In the genomic region with DNA sequence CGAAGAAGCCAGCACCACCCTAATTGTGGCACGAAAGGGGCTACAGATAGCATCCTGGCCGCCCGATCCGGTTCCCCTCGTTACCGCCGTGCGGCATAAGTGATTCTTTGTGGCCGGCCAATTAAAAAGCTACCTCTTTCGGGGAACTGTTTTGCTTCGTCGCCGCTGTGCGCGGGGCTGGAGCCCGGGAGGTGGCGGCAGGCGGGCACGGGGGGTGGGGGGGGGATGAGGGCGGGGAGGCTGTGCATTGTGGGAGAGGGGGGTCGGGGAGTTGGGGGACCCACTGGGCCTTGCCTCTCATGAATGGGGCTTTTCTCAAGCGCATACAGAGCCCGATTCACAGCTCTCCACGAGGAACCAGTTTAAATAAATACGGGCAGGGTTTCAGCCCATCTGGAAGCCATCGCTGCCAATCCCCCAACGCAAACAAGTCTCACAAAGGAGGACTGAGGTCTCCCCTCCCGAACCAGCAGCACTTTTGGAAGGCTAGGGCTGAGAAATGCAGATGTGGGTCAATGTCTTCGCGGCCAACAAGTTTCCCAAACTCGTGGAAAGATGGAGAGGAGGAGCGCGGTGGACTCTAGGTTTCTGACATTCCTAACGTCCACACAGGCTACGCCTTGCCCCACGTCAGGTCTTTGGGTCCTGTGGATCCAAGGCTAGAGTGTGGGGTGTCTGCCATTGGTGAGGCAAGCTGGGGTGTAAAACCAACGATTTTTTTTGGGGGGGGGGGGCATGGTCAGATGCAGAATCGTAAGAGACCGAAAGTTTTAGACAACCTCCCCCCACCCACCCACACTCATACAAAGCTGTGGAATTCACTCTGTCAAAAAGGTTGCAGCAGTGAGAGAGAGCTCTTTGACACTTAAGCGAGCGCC, we compare ENCODE assay signal across 8 mouse cellular contexts. TPM values are rescaled to one million over a fixed set of nuclear protein-coding genes. Genes with fewer than 3 reads are reported as not detected.
A peak's percentile ranks its signal among the peaks of the same experiment; 100 is the strongest.
DNase-seq lines count a peak whose midpoint lies in the region; ATAC-seq and TF ChIP-seq lines count a peak whose summit lies in the region.

No protein-coding gene starts in this region.

- H3K36me3 ChIP-seq in lung, embryonic 15.5 days: no peaks in the 10 kb centered on the region
- H3K36me3 ChIP-seq in forebrain, embryonic 11.5 days (ENCODE audit: control insufficient read depth, insufficient read depth, low read length): peaks cover 3% of the 10 kb centered on the region; the same call in 1 of the 2 replicates
- no peaks in the 10 kb centered on the region for H3K36me3 ChIP-seq in neural tube, embryonic 13.5 days

- no peak for DNase-seq in lung, postnatal 36 days
- peak; percentile 84 for DNase-seq in forebrain, embryonic 11.5 days (ENCODE audit: low spot score)
- peak; percentile 26 to 36 for DNase-seq in layer of hippocampus, postnatal 10 days (ENCODE audit: low spot score in 2 of 2)
- DNase-seq in ovary, postnatal 14 days (ENCODE audit: low spot score): no peak
- no peak for DNase-seq in cerebellum, adult 18-20 months
- no peak for DNase-seq in lung, adult 2 months

- ATAC-seq in lung, embryonic 15.5 days (ENCODE audit: borderline replicate concordance, extremely low read depth, low FRiP score, low TSS enrichment): no peak; the same call in 1 of the 2 replicates
- peak; percentile 55 for ATAC-seq in forebrain, embryonic 11.5 days (replicated peaks; ENCODE audit: low FRiP score)
- ATAC-seq in neural tube, embryonic 13.5 days (ENCODE audit: low read depth): peak; percentile 47

- WGBS in lung, embryonic 15.5 days: under 1% methylated on average over 38 of the region's 42 CpGs
- under 1% methylated on average over 42 of the region's 42 CpGs for WGBS in forebrain, embryonic 11.5 days
- WGBS in neural tube, embryonic 13.5 days: under 1% methylated on average over 41 of the region's 42 CpGs
- WGBS in lung, adult 2 months: under 1% methylated on average over 42 of the region's 42 CpGs

- no peaks in the 10 kb centered on the region for H3K9me3 ChIP-seq in lung, embryonic 15.5 days
- no peaks in the 10 kb centered on the region for H3K9me3 ChIP-seq in forebrain, embryonic 11.5 days (ENCODE audit: control insufficient read depth, low read length)
- no peaks in the 10 kb centered on the region for H3K9me3 ChIP-seq in neural tube, embryonic 13.5 days

- peaks cover 55% of the 10 kb centered on the region for H3K4me1 ChIP-seq in lung, embryonic 15.5 days
- H3K4me1 ChIP-seq in forebrain, embryonic 11.5 days (replicated peaks; ENCODE audit: control insufficient read depth, insufficient read depth, low read length): peaks cover 29% of the 10 kb centered on the region
- H3K4me1 ChIP-seq in neural tube, embryonic 13.5 days (replicated peaks): peaks cover 80% of the 10 kb centered on the region
- peaks cover 6% of the 10 kb centered on the region for H3K4me1 ChIP-seq in lung, adult 2 months (ENCODE audit: control insufficient read depth, insufficient read depth, low read length)

- no peak for TF ChIP-seq POLR2A in lung, adult 2 months (IDR thresholded peaks at IDR 0.05; ENCODE audit: borderline replicate concordance, extremely low read depth, low read depth, low read length)

- TF ChIP-seq CTCF in lung, adult 2 months (IDR thresholded peaks at IDR 0.05; ENCODE audit: insufficient read depth, low read length): no peak

- H3K4me2 ChIP-seq in lung, embryonic 15.5 days: peak overlapping the region; percentile 86
- peak overlapping the region; percentile 89 for H3K4me2 ChIP-seq in forebrain, embryonic 11.5 days (ENCODE audit: low read depth, low read length, severe bottlenecking)
- peak overlapping the region; percentile 84 for H3K4me2 ChIP-seq in neural tube, embryonic 13.5 days

- H3K9ac ChIP-seq in lung, embryonic 15.5 days: peak overlapping the region; percentile 21
- H3K9ac ChIP-seq in forebrain, embryonic 11.5 days (ENCODE audit: low read length): peak overlapping the region; percentile 82
- peak overlapping the region; percentile 68 for H3K9ac ChIP-seq in neural tube, embryonic 13.5 days

- peak overlapping the region; percentile 38 for H3K4me3 ChIP-seq in lung, embryonic 15.5 days
- peak overlapping the region; percentile 61 for H3K4me3 ChIP-seq in forebrain, embryonic 11.5 days (ENCODE audit: low read depth, low read length)
- H3K4me3 ChIP-seq in neural tube, embryonic 13.5 days: peak overlapping the region; percentile 43
- H3K4me3 ChIP-seq in lung, adult 2 months (replicated peaks; ENCODE audit: extremely low read depth, low read depth, low read length): no peak overlapping the region

- peaks cover 97% of the 10 kb centered on the region for H3K27me3 ChIP-seq in lung, embryonic 15.5 days
- peaks cover 2% of the 10 kb centered on the region for H3K27me3 ChIP-seq in forebrain, embryonic 11.5 days (ENCODE audit: control insufficient read depth, insufficient read depth, low read length)
- peaks cover 55% of the 10 kb centered on the region for H3K27me3 ChIP-seq in neural tube, embryonic 13.5 days

- H3K27ac ChIP-seq in lung, embryonic 15.5 days: no peak overlapping the region
- H3K27ac ChIP-seq in forebrain, embryonic 11.5 days (ENCODE audit: low read depth, low read length): peak overlapping the region; percentile 93
- peak overlapping the region; percentile 87 for H3K27ac ChIP-seq in neural tube, embryonic 13.5 days (replicated peaks)

RNA-seq across cellular contexts. Expression of a gene that starts 2.1 kb away (rescaled TPM):
- 19.1 and 20.1 TPM in 2 replicates for polyA plus RNA-seq in lung, embryonic 15.5 days (2015; fragmentation: Nextera tagmentation; extraction: Ambion mirVana)
- 128 and 143 TPM in 2 replicates for polyA plus RNA-seq in forebrain, embryonic 11.5 days (2014; fragmentation: Nextera tagmentation; extraction: Ambion mirVana)
- 1 to 10 TPM; 1.0 to 2.6 TPM for total RNA-seq in layer of hippocampus, postnatal 10 days (2021)
- polyA plus RNA-seq in neural tube, embryonic 13.5 days (2015; fragmentation: Nextera tagmentation; extraction: Ambion mirVana): 67.1 and 89.2 TPM in 2 replicates
- polyA plus RNA-seq in lung, adult 2 months (2012; rRNA removed): 0.14 and 0.51 TPM in 2 replicates

RNA-seq across cellular contexts. Expression of a gene that starts 38.4 kb away (rescaled TPM):
- polyA plus RNA-seq in lung, embryonic 15.5 days (2015; fragmentation: Nextera tagmentation; extraction: Ambion mirVana): 41.4 and 45.7 TPM in 2 replicates
- polyA plus RNA-seq in forebrain, embryonic 11.5 days (2014; fragmentation: Nextera tagmentation; extraction: Ambion mirVana): 44.5 and 47.8 TPM in 2 replicates
- 10 to 100 TPM; 20.1 to 22.2 TPM for total RNA-seq in layer of hippocampus, postnatal 10 days (2021)
- 45.0 and 49.3 TPM in 2 replicates for polyA plus RNA-seq in neural tube, embryonic 13.5 days (2015; fragmentation: Nextera tagmentation; extraction: Ambion mirVana)
- polyA plus RNA-seq in lung, adult 2 months (2012; rRNA removed): 25.8 and 34.2 TPM in 2 replicates

Comparison
In these comparisons a context has a peak if more than half of its experiments do, and no peak if none do; other contexts are left out.
1. RNA of a gene that starts 2.1 kb away (polyA plus RNA-seq): 128 to 143 TPM in forebrain, embryonic 11.5 days, 67.1 to 89.2 TPM in neural tube, embryonic 13.5 days and 19.1 to 20.1 TPM in lung, embryonic 15.5 days; 0.14 to 0.51 TPM in lung, adult 2 months; every median in the first group is over 10 times any median in the second.
2. H3K9ac ChIP-seq: peak in every context shown above with its lines; median percentile 82 in forebrain, embryonic 11.5 days; 68 in neural tube, embryonic 13.5 days; 21 in lung, embryonic 15.5 days.
3. DNase-seq: peak in forebrain, embryonic 11.5 days (single experiment) and layer of hippocampus, postnatal 10 days (2 of 2); none in lung, postnatal 36 days (single experiment), ovary, postnatal 14 days (single experiment), cerebellum, adult 18-20 months (0 of 2) and lung, adult 2 months (single experiment).
4. Peak in every context shown above with its lines, with median percentiles within 50 percentile points of each other: H3K4me2 ChIP-seq.